Mouse (Mus musculus): Measurements from ENCODE around the gene Syk.

GRCm38 (mm10) chr13:52610463-52610862 is 27.5 kb downstream of the Syk start:
- no peak for TF ChIP-seq GATA1 (IDR thresholded peaks at IDR 0.05; ENCODE audit: borderline replicate concordance, low read length)
- TF ChIP-seq FLI1 (IDR thresholded peaks at IDR 0.05; ENCODE audit: low read length), result no peak

Measured in megakaryocyte, embryonic 14.5 days (primary cell).